Mouse (Mus musculus) left cerebral cortex, adult 6 months (tissue): ENCODE data around the gene Fermt2. TPM values are rescaled to one million over a fixed set of nuclear protein-coding genes. Genes with fewer than 3 reads are reported as not detected.

Experiments used
- long read RNA-seq, 2 experiments: library from polyadenylated mRNA; unstranded; transcript quantifications; one replicate each; pipeline ENCODE4 v2.0.0; 2019 to 2020
- polyA plus RNA-seq: library from polyadenylated mRNA; unstranded; fragments of <200 nt; fragmentation: Nextera tagmentation; gene quantifications from 2 replicates; pipeline ENCODE4 v1.2.3, GENCODE M21; 2021

The Fermt2 gene
- polyA plus RNA-seq: 97.6 and 117 TPM in 2 replicates
- long read RNA-seq, experiment 1, transcript Fermt2-201 (15 exons, 3,293 nt): major isoform, 38 of 105 reads
- long read RNA-seq, experiment 1, partial matches to known transcripts: 26 of 105 reads
- long read RNA-seq, experiment 1, other reads (novel, unspliced or antisense): 41 of 105 reads
- long read RNA-seq, experiment 2, transcript Fermt2-201 (15 exons, 3,293 nt): major isoform, 6 of 81 reads
- long read RNA-seq, experiment 2, partial matches to known transcripts: 68 of 81 reads
- long read RNA-seq, experiment 2, other reads (novel, unspliced or antisense): 7 of 81 reads

GRCm38 (mm10) chr14:45529411-45530363 lies at the start of gene Fermt2:
Gene Fermt2, minus strand, starts transcription at chr14:45530118.

Other genes with a start within 250 kb of the Fermt2 start
- gene Ero1l, start 211.3 kb downstream of the Fermt2 start, polyA plus RNA-seq: 9.6 and 11.5 TPM in 2 replicates
- 108 and 124 TPM in 2 replicates for gene Psmc6, start 200.3 kb downstream of the Fermt2 start, polyA plus RNA-seq
- 12.6 and 13.5 TPM in 2 replicates for gene Styx, start 179.0 kb downstream of the Fermt2 start, polyA plus RNA-seq
- 13.4 and 17.2 TPM in 2 replicates for gene Gnpnat1, start 125.2 kb downstream of the Fermt2 start, polyA plus RNA-seq
- gene Ddhd1, start 128.0 kb upstream of the Fermt2 start, polyA plus RNA-seq: 4.5 and 4.6 TPM in 2 replicates